Comparison of ENCODE assay signal across 8 mouse cellular contexts in genomic region chr5:122265187-122265586, GRCm38 (mm10). TPM values are rescaled to one million over a fixed set of nuclear protein-coding genes. Genes with fewer than 3 reads are reported as not detected.
DNase-seq lines count a peak whose midpoint lies in the region; ATAC-seq lines count a peak whose summit lies in the region.

No protein-coding gene starts in this region.

- WGBS in kidney, embryonic 15.5 days: 67% methylated on average over 3 of the region's 3 CpGs
- 73% methylated on average over 3 of the region's 3 CpGs for WGBS in kidney, embryonic 16.5 days
- 69% methylated on average over 3 of the region's 3 CpGs for WGBS in hindbrain, embryonic 16.5 days

- peaks cover 13% of the 10 kb centered on the region for H3K36me3 ChIP-seq in kidney, embryonic 15.5 days
- H3K36me3 ChIP-seq in kidney, embryonic 16.5 days (ENCODE audit: insufficient read depth, low read length): no peaks in the 10 kb centered on the region
- H3K36me3 ChIP-seq in splenic B cell, adult 2 months (ENCODE audit: control insufficient read depth, insufficient read depth, low read length, poor library complexity, severe bottlenecking): no peaks in the 10 kb centered on the region
- no peaks in the 10 kb centered on the region for H3K36me3 ChIP-seq in hindbrain, embryonic 16.5 days (ENCODE audit: control insufficient read depth, insufficient read depth, low read length)

- ATAC-seq in kidney, embryonic 15.5 days (replicated peaks; ENCODE audit: low FRiP score): no peak
- ATAC-seq in kidney, embryonic 16.5 days (ENCODE audit: low FRiP score, low TSS enrichment): no peak
- ATAC-seq in hindbrain, embryonic 16.5 days: no peak

- H3K4me1 ChIP-seq in kidney, embryonic 15.5 days: peaks cover 17% of the 10 kb centered on the region
- H3K4me1 ChIP-seq in kidney, embryonic 16.5 days (ENCODE audit: insufficient read depth, low read length): peaks cover 15% of the 10 kb centered on the region
- H3K4me1 ChIP-seq in hindbrain, embryonic 16.5 days (ENCODE audit: control insufficient read depth, insufficient read depth, low read depth, low read length): peaks cover 3% of the 10 kb centered on the region; the same call in 1 of the 2 replicates

- peak overlapping the region; percentile 74; the same call in 1 of the 2 replicates for H3K4me3 ChIP-seq in kidney, embryonic 15.5 days (replicated peaks)
- no peak overlapping the region; the same call in 1 of the 2 replicates for H3K4me3 ChIP-seq in kidney, embryonic 16.5 days (ENCODE audit: low read length)
- H3K4me3 ChIP-seq in hindbrain, embryonic 16.5 days (ENCODE audit: low read length): no peak overlapping the region

- H3K27ac ChIP-seq in kidney, embryonic 15.5 days: no peak overlapping the region
- no peak overlapping the region for H3K27ac ChIP-seq in kidney, embryonic 16.5 days (ENCODE audit: low read length)
- H3K27ac ChIP-seq in hindbrain, embryonic 16.5 days (ENCODE audit: low read depth, low read length): no peak overlapping the region

- H3K9ac ChIP-seq in kidney, embryonic 15.5 days: no peak overlapping the region
- no peak overlapping the region for H3K9ac ChIP-seq in kidney, embryonic 16.5 days (replicated peaks; ENCODE audit: low read length)
- no peak overlapping the region for H3K9ac ChIP-seq in hindbrain, embryonic 16.5 days (ENCODE audit: low read depth, low read length)

- H3K4me2 ChIP-seq in kidney, embryonic 15.5 days: peak overlapping the region; percentile 74; the same call in 1 of the 2 replicates
- H3K4me2 ChIP-seq in kidney, embryonic 16.5 days (replicated peaks; ENCODE audit: low read depth, low read length): no peak overlapping the region
- H3K4me2 ChIP-seq in hindbrain, embryonic 16.5 days (ENCODE audit: low read length): no peak overlapping the region

- peak; percentile 51 for DNase-seq in thymus, postnatal 14 days
- DNase-seq in thymus, postnatal 10 days (ENCODE audit: low spot score in 2 of 2): no peak
- DNase-seq in embryo, embryonic 10.5 days (ENCODE audit: low spot score): peak; percentile 37
- DNase-seq in splenic B cell, adult 2 months (ENCODE audit: low read depth, low spot score): peak; percentile 65
- no peak for DNase-seq in layer of hippocampus, adult 9-10 months (ENCODE audit: low spot score)

- H3K9me3 ChIP-seq in kidney, embryonic 15.5 days (replicated peaks): no peaks in the 10 kb centered on the region
- no peaks in the 10 kb centered on the region for H3K9me3 ChIP-seq in kidney, embryonic 16.5 days (ENCODE audit: low read length)
- no peaks in the 10 kb centered on the region for H3K9me3 ChIP-seq in hindbrain, embryonic 16.5 days (ENCODE audit: control insufficient read depth, low read length)

- no peaks in the 10 kb centered on the region for H3K27me3 ChIP-seq in kidney, embryonic 15.5 days
- H3K27me3 ChIP-seq in kidney, embryonic 16.5 days (ENCODE audit: insufficient read depth, low read length): no peaks in the 10 kb centered on the region
- no peaks in the 10 kb centered on the region for H3K27me3 ChIP-seq in splenic B cell, adult 2 months (ENCODE audit: control insufficient read depth, insufficient read depth, low read length, poor library complexity, severe bottlenecking)
- H3K27me3 ChIP-seq in hindbrain, embryonic 16.5 days (replicated peaks; ENCODE audit: control insufficient read depth, insufficient read depth, low read length): no peaks in the 10 kb centered on the region

RNA-seq across cellular contexts. Expression of gene Tctn1, which starts 0.9 kb away (rescaled TPM):
- 6.4 and 6.7 TPM in 2 replicates for polyA plus RNA-seq in kidney, embryonic 15.5 days (2015; fragmentation: Nextera tagmentation; extraction: Ambion mirVana)
- 7.9 and 8.0 TPM in 2 replicates for polyA plus RNA-seq in kidney, embryonic 16.5 days (2015; fragmentation: Nextera tagmentation; extraction: Ambion mirVana)
- polyA plus RNA-seq in hindbrain, embryonic 16.5 days (2015; fragmentation: Nextera tagmentation; extraction: Ambion mirVana): 5.3 and 6.0 TPM in 2 replicates

RNA-seq across cellular contexts. Expression of gene Pptc7, which starts 19.0 kb away (rescaled TPM):
- 8.2 and 9.1 TPM in 2 replicates for polyA plus RNA-seq in kidney, embryonic 15.5 days (2015; fragmentation: Nextera tagmentation; extraction: Ambion mirVana)
- polyA plus RNA-seq in kidney, embryonic 16.5 days (2015; fragmentation: Nextera tagmentation; extraction: Ambion mirVana): 8.6 TPM in 2 replicates
- 6.5 and 8.1 TPM in 2 replicates for polyA plus RNA-seq in hindbrain, embryonic 16.5 days (2015; fragmentation: Nextera tagmentation; extraction: Ambion mirVana)

RNA-seq across cellular contexts. Expression of gene Hvcn1, which starts 58.6 kb away (rescaled TPM):
- 12.2 and 14.3 TPM in 2 replicates for polyA plus RNA-seq in kidney, embryonic 15.5 days (2015; fragmentation: Nextera tagmentation; extraction: Ambion mirVana)
- 14.5 and 14.6 TPM in 2 replicates for polyA plus RNA-seq in kidney, embryonic 16.5 days (2015; fragmentation: Nextera tagmentation; extraction: Ambion mirVana)
- 1.1 and 1.5 TPM in 2 replicates for polyA plus RNA-seq in hindbrain, embryonic 16.5 days (2015; fragmentation: Nextera tagmentation; extraction: Ambion mirVana)

Comparison
In these comparisons a context has a peak if more than half of its experiments do, and no peak if none do; other contexts are left out.
1. DNase-seq: peak in thymus, postnatal 14 days (single experiment), embryo, embryonic 10.5 days (single experiment) and splenic B cell, adult 2 months (single experiment); none in thymus, postnatal 10 days (0 of 2) and layer of hippocampus, adult 9-10 months (single experiment).